Mouse (Mus musculus): ENCODE results near the gene Mccc2. TPM values are rescaled to one million over a fixed set of nuclear protein-coding genes. Genes with fewer than 3 reads are reported as not detected.
"Not testable (repeated sequence)": the region's sequence is repeated elsewhere in the genome, so short reads cannot be mapped to it uniquely, and the experiment has no call there.

Gene Mccc2
- total and polyA plus RNA-seq, 3 experiments, result 19.0 to 22.3 (median 19.5) TPM

DNA sequence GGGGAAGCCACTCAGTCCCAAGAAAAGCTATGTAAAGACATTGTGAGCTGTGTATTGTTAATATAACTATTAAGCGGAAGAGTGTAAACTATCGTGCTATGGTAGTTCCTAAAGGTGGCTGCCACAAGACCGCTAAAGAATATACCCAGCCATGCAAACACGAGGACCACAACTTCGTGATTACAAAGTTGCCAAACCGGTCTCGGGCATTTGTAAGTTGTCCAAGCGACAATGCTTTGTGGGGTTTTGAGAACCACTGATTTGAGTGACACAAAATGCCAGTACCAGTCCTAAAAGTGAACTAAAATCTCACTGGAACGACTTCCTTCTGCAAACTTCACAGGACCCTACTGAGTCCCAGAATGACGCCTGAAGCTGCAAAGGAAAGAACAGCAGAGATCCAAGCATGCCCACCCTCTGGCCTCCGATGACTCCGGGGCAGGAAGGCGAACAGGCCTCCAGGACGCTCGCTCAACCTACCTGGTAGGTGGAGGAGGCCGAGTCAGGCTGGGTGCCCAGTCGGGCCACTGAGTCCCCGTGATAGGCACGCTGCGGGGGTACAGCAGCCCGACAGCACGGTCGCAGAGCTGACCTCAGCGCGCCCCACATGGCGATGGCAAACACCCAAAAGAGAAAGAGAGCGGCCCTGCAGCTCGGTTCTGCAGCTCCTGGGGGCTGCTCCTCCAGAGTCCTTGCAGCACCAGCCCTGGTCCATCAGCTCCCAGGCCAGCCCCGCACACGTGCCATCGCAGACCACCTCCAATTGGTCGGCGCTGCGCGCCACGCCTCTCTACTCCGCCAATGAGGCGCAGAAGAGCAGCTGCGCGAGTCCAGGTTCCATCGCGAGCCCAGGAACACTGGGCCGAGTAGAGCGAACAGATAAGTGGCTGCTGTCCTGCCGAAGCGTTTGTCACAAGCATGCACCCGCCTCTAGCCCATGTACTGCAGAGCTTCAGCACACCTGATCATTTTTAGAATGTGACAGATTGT is at the start of gene Mccc2 (continued):
- TF ChIP-seq BHLHE40 (IDR thresholded peaks at IDR 0.05; ENCODE audit: low read depth, low read length), result peak; percentile 88

DNA sequence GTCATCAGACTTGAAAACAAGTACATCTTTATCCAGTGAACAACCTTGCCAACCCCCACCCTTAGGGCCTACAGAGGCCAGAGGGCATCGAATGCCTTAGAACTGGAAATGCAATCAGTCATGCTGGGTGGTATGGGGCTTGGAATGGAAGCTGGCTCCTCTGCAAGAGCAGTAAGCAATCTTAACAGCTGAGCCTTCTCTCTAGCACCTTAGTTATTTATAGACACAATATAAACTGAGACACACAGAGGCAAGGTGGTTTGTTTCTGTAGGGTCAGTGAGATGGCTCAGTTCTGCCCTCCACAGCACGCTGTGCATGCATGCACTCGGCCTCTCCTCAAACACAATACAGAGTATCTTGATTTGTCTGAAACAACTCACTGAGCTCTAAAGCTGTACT is 48.5 kb upstream of the Mccc2 start:
- Histone ChIP-seq H3K79me2 (replicated peaks; ENCODE audit: control insufficient read depth, extremely low read depth, insufficient read depth, poor library complexity, severe bottlenecking) (no peaks in the 10 kb centered on the region), H3K4me2 (ENCODE audit: insufficient read depth, low read depth, poor library complexity, severe bottlenecking) (no peak overlapping the region), H3K9me3 (replicated peaks; ENCODE audit: low read length) (no peaks in the 10 kb centered on the region), H3K4me3 (replicated peaks in 1 of 3; ENCODE audit: low read depth in 2 of 3, low read length in 2 of 3, poor library complexity in 1 of 3) (no peak overlapping the region), H3K9ac (ENCODE audit: insufficient read depth, low read depth) (no peak overlapping the region), H3K27ac (ENCODE audit: insufficient read depth, low read depth) (no peak overlapping the region), H3K36me3 (replicated peaks in 1 of 2; ENCODE audit: control insufficient read depth in 1 of 2, insufficient read depth in 1 of 2, low read length in 1 of 2) (peaks cover 60 to 87% of the 10 kb centered on the region in 2 experiments), H3K4me1 (ENCODE audit: control insufficient read depth in 1 of 2, insufficient read depth in 2 of 2) (no peaks in the 10 kb centered on the region), H3K27me3 (replicated peaks) (no peaks in the 10 kb centered on the region)
- dilution Hi-C loops (cut with MboI; ENCODE audit: extremely low pct_ligation_motif_present, extremely low pct_unique_long_range_greater_than_20kb, low sequenced_read_pairs) (no loop called here), in situ Hi-C loops (cut with MboI; ENCODE audit: low pct_ligation_motif_present, low pct_unique_long_range_greater_than_20kb, low sequenced_read_pairs) (no loop called here)
- no peak for TF ChIP-seq MYC (IDR thresholded peaks at IDR 0.05; ENCODE audit: low read depth, low read length)
- no peak for TF ChIP-seq HCFC1 (IDR thresholded peaks at IDR 0.05; ENCODE audit: low read depth, low read length)
- TF ChIP-seq TBP (conservative IDR thresholded peaks at IDR 0.05; ENCODE audit: low read depth, low read length), result no peak
- TF ChIP-seq NELFE (IDR thresholded peaks at IDR 0.05; ENCODE audit: low read depth, low read length), result no peak
- TF ChIP-seq ELF1 (IDR thresholded peaks at IDR 0.05; ENCODE audit: low read depth, low read length), result no peak
- TF ChIP-seq SMC3 (IDR thresholded peaks at IDR 0.05; ENCODE audit: low read depth, low read length), result no peak
- no peak for TF ChIP-seq ZC3H11A (IDR thresholded peaks at IDR 0.05; ENCODE audit: low read depth, low read length)
- TF ChIP-seq CTCF (conservative IDR thresholded peaks at IDR 0.05 in 1 of 2, IDR thresholded peaks at IDR 0.05 in 1 of 2; ENCODE audit: low read depth in 2 of 2, low read length in 2 of 2), result no peak
- TF ChIP-seq NRF1 (IDR thresholded peaks at IDR 0.05; ENCODE audit: low read depth, low read length), result no peak
- no peak for TF ChIP-seq CHD2 (IDR thresholded peaks at IDR 0.05; ENCODE audit: low read length)
- no peak for TF ChIP-seq MAX (IDR thresholded peaks at IDR 0.05; ENCODE audit: low read length)
- no peak for TF ChIP-seq KAT2A (IDR thresholded peaks at IDR 0.05; ENCODE audit: insufficient replicate concordance, low read length)
- TF ChIP-seq EP300 (IDR thresholded peaks at IDR 0.05; ENCODE audit: low read length), result no peak
- no peak for TF ChIP-seq USF2 (conservative IDR thresholded peaks at IDR 0.05; ENCODE audit: low read depth, low read length)
- TF ChIP-seq JUN (IDR thresholded peaks at IDR 0.05; ENCODE audit: insufficient read depth, low read depth, low read length), result no peak
- no peak for TF ChIP-seq TCF12 (IDR thresholded peaks at IDR 0.05; ENCODE audit: low read depth, low read length)
- no peak for TF ChIP-seq BHLHE40 (IDR thresholded peaks at IDR 0.05; ENCODE audit: low read depth, low read length)
- DNase-seq (ENCODE audit: extremely low read depth), result no peak

DNA sequence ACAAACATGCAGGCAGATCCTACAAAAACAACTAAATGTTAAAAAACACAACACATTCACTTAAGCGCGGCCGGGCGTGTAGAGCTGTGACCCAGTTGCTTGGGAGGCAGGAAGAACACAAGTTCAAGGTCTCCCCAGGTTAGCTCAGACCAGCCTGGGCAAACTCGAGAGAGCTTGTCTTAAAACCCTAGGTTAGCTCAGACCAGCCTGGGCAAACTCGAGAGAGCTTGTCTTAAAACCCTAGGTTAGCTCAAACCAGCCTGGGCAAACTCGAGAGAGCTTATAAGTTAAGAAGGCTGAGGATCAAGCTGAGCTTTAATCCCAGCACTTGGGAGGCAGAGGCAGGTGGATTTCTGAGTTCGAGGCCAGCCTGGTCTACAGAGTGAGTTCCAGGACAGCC is 42.3 kb upstream of the Mccc2 start:
- in situ Hi-C loops (cut with MboI; ENCODE audit: low pct_ligation_motif_present, low pct_unique_long_range_greater_than_20kb, low sequenced_read_pairs), result not testable (repeated sequence)
- peaks cover 66 to 86% of the 10 kb centered on the region in 2 experiments for H3K36me3 ChIP-seq (replicated peaks in 1 of 2; ENCODE audit: control insufficient read depth in 1 of 2, insufficient read depth in 1 of 2, low read length in 1 of 2)

More for the DNA sequence above, 42.3 kb upstream of the Mccc2 start:
- H3K9me3 ChIP-seq (replicated peaks; ENCODE audit: low read length); H3K9ac ChIP-seq (ENCODE audit: insufficient read depth, low read depth); H3K79me2 ChIP-seq (replicated peaks; ENCODE audit: control insufficient read depth, extremely low read depth, insufficient read depth, poor library complexity, severe bottlenecking); H3K27ac ChIP-seq (ENCODE audit: insufficient read depth, low read depth); H3K27me3 ChIP-seq (replicated peaks); H3K4me2 ChIP-seq (ENCODE audit: insufficient read depth, low read depth, poor library complexity, severe bottlenecking); H3K4me1 ChIP-seq (ENCODE audit: control insufficient read depth in 1 of 2, insufficient read depth in 2 of 2); dilution Hi-C loops (cut with MboI; ENCODE audit: extremely low pct_ligation_motif_present, extremely low pct_unique_long_range_greater_than_20kb, low sequenced_read_pairs); DNase-seq (ENCODE audit: extremely low read depth); H3K4me3 ChIP-seq (replicated peaks in 1 of 3; ENCODE audit: low read depth in 2 of 3, low read length in 2 of 3, poor library complexity in 1 of 3): not testable (repeated sequence)
